Mouse (Mus musculus) MEL (cell line): ENCODE data around the gene 2010300C02Rik. TPM values are rescaled to one million over a fixed set of nuclear protein-coding genes. Genes with fewer than 3 reads are reported as not detected.

ENCODE experiments used
- DNase-seq: peaks from one replicate; pipeline ENCODE4 v3.0.0; 2011; ENCODE audit warnings: low read depth, low spot score
- H3K27ac ChIP-seq: 2 replicates; pipeline ENCODE4 v1.5.1; 2012; ENCODE audit warnings: low read depth, mild to moderate bottlenecking, control low read depth, low read length, moderate library complexity; ENCODE audit not compliant: control insufficient read depth
- H3K27me3 ChIP-seq, 2 experiments: fragments of 150-350 bp in 1 of 2; sonication (generic) in 1 of 2; 2 replicates each; pipeline ENCODE4 v1.6.1; 2012; ENCODE audit warnings: low read length in 2 of 2, mild to moderate bottlenecking in 2 of 2, improper control_type of control experiment in 1 of 2, moderate library complexity in 1 of 2; ENCODE audit not compliant: insufficient read depth in 2 of 2, control insufficient read depth in 1 of 2
- H3K36me3 ChIP-seq, 2 experiments: 2 replicates each; pipeline ENCODE4 v1.6.1; 2012 to 2014; ENCODE audit warnings: low read length in 2 of 2, improper control_type of control experiment in 1 of 2, inconsistent platforms in 1 of 2, mild to moderate bottlenecking in 1 of 2; ENCODE audit not compliant: insufficient read depth in 2 of 2, control insufficient read depth in 1 of 2
- H3K4me1 ChIP-seq, 2 experiments: fragments of 150-350 bp in 1 of 2; sonication (generic) in 1 of 2; 2 replicates each; pipeline ENCODE4 v1.6.1; 2012; ENCODE audit warnings: low read length in 2 of 2, improper control_type of control experiment in 1 of 2, mild to moderate bottlenecking in 1 of 2; ENCODE audit not compliant: insufficient read depth in 2 of 2, control insufficient read depth in 1 of 2
- H3K4me3 ChIP-seq, 2 experiments: fragments of 150-350 bp in 1 of 2; sonication (generic) in 1 of 2; 2 replicates each; pipeline ENCODE4 v1.5.1; 2012; ENCODE audit warnings: low read depth in 2 of 2, low read length in 2 of 2, mild to moderate bottlenecking in 2 of 2, moderate library complexity in 2 of 2, control low read depth in 1 of 2, improper control_type of control experiment in 1 of 2; ENCODE audit not compliant: control insufficient read depth in 1 of 2, insufficient read depth in 1 of 2
- H3K79me2 ChIP-seq: 2 replicates; pipeline ENCODE4 v1.6.1; 2012; ENCODE audit warnings: mild to moderate bottlenecking, low read length, moderate library complexity; ENCODE audit not compliant: control insufficient read depth, poor library complexity, insufficient read depth
- H3K9ac ChIP-seq: 2 replicates; pipeline ENCODE4 v1.6.1; 2012; ENCODE audit warnings: low read depth, mild to moderate bottlenecking, control low read depth, low read length, moderate library complexity; ENCODE audit not compliant: control insufficient read depth, poor library complexity, severe bottlenecking
- H3K9me3 ChIP-seq: fragments of 150-350 bp; sonication (generic); replicated peaks from 2 replicates; pipeline ENCODE4 v1.6.1; 2012; ENCODE audit warnings: mild to moderate bottlenecking, low read length, improper control_type of control experiment, moderate library complexity; ENCODE audit not compliant: insufficient read depth
- CHD1 ChIP-seq: IDR thresholded peaks from 2 replicates; pipeline ENCODE4 v1.6.1; 2012; ENCODE audit warnings: low read depth, mild to moderate bottlenecking, inconsistent platforms, low read length, improper control_type of control experiment
- CHD2 ChIP-seq: IDR thresholded peaks from 2 replicates; pipeline ENCODE4 v1.6.1; 2011; ENCODE audit warnings: low read length, improper control_type of control experiment
- CTCF ChIP-seq, 3 experiments: IDR thresholded peaks in 2 of 3; conservative IDR thresholded peaks in 1 of 3; 2 replicates each; pipeline ENCODE4 v1.5.1; 2011 to 2012; ENCODE audit warnings: low read length in 3 of 3, low read depth in 2 of 3, mild to moderate bottlenecking in 2 of 3, improper control_type of control experiment in 1 of 3, inconsistent platforms in 1 of 3, mixed read lengths in 1 of 3, moderate library complexity in 1 of 3; ENCODE audit not compliant: control insufficient read depth in 1 of 3, insufficient read depth in 1 of 3, poor library complexity in 1 of 3, severe bottlenecking in 1 of 3
- E2F4 ChIP-seq: IDR thresholded peaks from 2 replicates; pipeline ENCODE4 v1.6.1; 2011; ENCODE audit warnings: low read depth, low read length, improper control_type of control experiment, borderline replicate concordance
- ETS1 ChIP-seq: IDR thresholded peaks from 2 replicates; pipeline ENCODE4 v1.6.1; 2012; ENCODE audit warnings: low read depth, mild to moderate bottlenecking, inconsistent platforms, low read length, improper control_type of control experiment, moderate library complexity
- GABPA ChIP-seq: IDR thresholded peaks from 2 replicates; pipeline ENCODE4 v1.6.1; 2012; ENCODE audit warnings: low read depth, mild to moderate bottlenecking, inconsistent platforms, low read length, improper control_type of control experiment, moderate library complexity
- GATA1 ChIP-seq: IDR thresholded peaks from 2 replicates; pipeline ENCODE4 v1.6.1; 2011; ENCODE audit warnings: low read depth, low read length, improper control_type of control experiment
- KAT2A ChIP-seq: conservative IDR thresholded peaks from 2 replicates; pipeline ENCODE4 v1.6.1; 2012; ENCODE audit warnings: low read depth, low read length, improper control_type of control experiment, inconsistent platforms
- MAX ChIP-seq: IDR thresholded peaks from 2 replicates; pipeline ENCODE4 v1.6.1; 2011; ENCODE audit warnings: low read length, improper control_type of control experiment
- MYB ChIP-seq: IDR thresholded peaks from 2 replicates; pipeline ENCODE4 v1.6.1; 2011; ENCODE audit warnings: mild to moderate bottlenecking, low read depth, low read length, improper control_type of control experiment
- MYC ChIP-seq: IDR thresholded peaks from 2 replicates; pipeline ENCODE4 v1.6.1; 2011; ENCODE audit warnings: low read depth, mild to moderate bottlenecking, low read length, improper control_type of control experiment, moderate library complexity
- NELFE ChIP-seq: IDR thresholded peaks from 2 replicates; pipeline ENCODE4 v1.6.1; 2011; ENCODE audit warnings: low read depth, low read length, improper control_type of control experiment
- NRF1 ChIP-seq: IDR thresholded peaks from 2 replicates; pipeline ENCODE4 v1.6.1; 2014; ENCODE audit warnings: low read depth, mild to moderate bottlenecking, inconsistent platforms, low read length, improper control_type of control experiment, moderate library complexity; ENCODE audit not compliant: poor library complexity, insufficient read depth, severe bottlenecking
- POLR2A ChIP-seq, 2 experiments: IDR thresholded peaks; 2 replicates each; pipeline ENCODE4 v1.6.1; 2011 to 2012; ENCODE audit warnings: low read length in 2 of 2, mild to moderate bottlenecking in 2 of 2, control low read depth in 1 of 2, improper control_type of control experiment in 1 of 2, low read depth in 1 of 2, moderate library complexity in 1 of 2; ENCODE audit not compliant: control insufficient read depth in 1 of 2, insufficient read depth in 1 of 2, poor library complexity in 1 of 2
- POLR2AphosphoS2 ChIP-seq: IDR thresholded peaks from 2 replicates; pipeline ENCODE4 v1.6.1; 2011; ENCODE audit warnings: low read length, improper control_type of control experiment
- SIN3A ChIP-seq: IDR thresholded peaks from 2 replicates; pipeline ENCODE4 v1.6.1; 2012; ENCODE audit warnings: low read length, improper control_type of control experiment, inconsistent platforms
- TAL1 ChIP-seq: IDR thresholded peaks from 2 replicates; pipeline ENCODE4 v1.6.1; 2012; ENCODE audit warnings: mild to moderate bottlenecking, inconsistent platforms, low read length, moderate library complexity, mixed read lengths
- TBP ChIP-seq: IDR thresholded peaks from 2 replicates; pipeline ENCODE4 v1.8.0; 2011; ENCODE audit warnings: low read depth, low read length, improper control_type of control experiment
- UBTF ChIP-seq: IDR thresholded peaks from 2 replicates; pipeline ENCODE4 v1.6.1; 2012; ENCODE audit warnings: low read depth, mild to moderate bottlenecking, inconsistent platforms, low read length, improper control_type of control experiment, moderate library complexity, borderline replicate concordance; ENCODE audit not compliant: insufficient read depth
- USF2 ChIP-seq, 2 experiments: IDR thresholded peaks; 2 replicates each; pipeline ENCODE4 v1.6.1; 2011 to 2012; ENCODE audit warnings: improper control_type of control experiment in 2 of 2, low read length in 2 of 2, borderline replicate concordance in 1 of 2, inconsistent platforms in 1 of 2, low read depth in 1 of 2, mild to moderate bottlenecking in 1 of 2; ENCODE audit not compliant: insufficient read depth in 1 of 2
- ZMIZ1 ChIP-seq: IDR thresholded peaks from 2 replicates; pipeline ENCODE4 v1.6.1; 2012; ENCODE audit warnings: low read depth, mild to moderate bottlenecking, inconsistent platforms, low read length, improper control_type of control experiment, moderate library complexity
- ZNF384 ChIP-seq: IDR thresholded peaks from 2 replicates; pipeline ENCODE4 v1.6.1; 2012; ENCODE audit warnings: low read depth, mild to moderate bottlenecking, inconsistent platforms, low read length, improper control_type of control experiment
- polyA plus RNA-seq, 2 experiments: library from polyadenylated mRNA; stranded (reverse) in 1 of 2; unstranded in 1 of 2; fragments of >175 nt in 1 of 2; fragments of >200 nt in 1 of 2; gene quantifications; 2 replicates each; pipeline versions ENCODE4 v1.2.1 to v1.2.4; 2012; ENCODE audit warnings: low replicate concordance in 2 of 2, low read depth in 1 of 2; ENCODE audit not compliant: insufficient read length in 2 of 2, insufficient read depth in 1 of 2, missing spikeins in 1 of 2
- total RNA-seq: library from RNA; depleted of rRNA; stranded (reverse); fragments of 300-350 nt; gene quantifications from 2 replicates; pipeline ENCODE4 v1.2.3, GENCODE M21; 2012

The 2010300C02Rik gene
- total and polyA plus RNA-seq, 3 experiments = not detected

DNA sequence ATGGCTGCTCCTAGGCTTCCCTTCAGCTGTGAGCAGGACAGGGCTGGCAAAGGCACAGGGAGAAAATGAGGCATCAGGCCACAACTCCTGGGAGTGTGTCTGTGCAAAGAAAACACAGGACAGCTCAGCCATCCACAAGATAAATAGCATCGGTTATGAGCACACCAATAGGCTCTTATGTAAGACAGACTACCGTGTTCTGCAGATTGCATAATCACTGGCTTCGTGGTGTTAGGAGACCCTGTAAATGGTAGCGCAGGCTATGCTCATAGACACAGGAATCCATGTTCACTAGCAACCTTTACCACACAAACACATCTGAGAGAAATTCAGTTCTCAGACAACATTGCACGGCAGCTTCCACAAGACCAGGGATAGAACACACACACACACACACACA is 56.3 kb downstream of the 2010300C02Rik start:
- peaks cover 0 to 7% of the 10 kb centered on the region in 2 experiments; a peak in 2 of 4 replicates for H3K27me3 ChIP-seq
- no peak overlapping the region for H3K27ac ChIP-seq
- no peaks in the 10 kb centered on the region for H3K36me3 ChIP-seq
- TF ChIP-seq CHD2 (no peak), GATA1 (no peak), TBP (no peak), POLR2A (IDR thresholded peaks at IDR 0.05; ENCODE audit: control insufficient read depth in 1 of 2, insufficient read depth in 1 of 2, low read depth in 1 of 2, low read length in 2 of 2, poor library complexity in 1 of 2) (no peak), POLR2AphosphoS2 (no peak), CTCF (IDR thresholded peaks at IDR 0.05 in 2 of 3, conservative IDR thresholded peaks at IDR 0.05 in 1 of 3; ENCODE audit: control insufficient read depth in 1 of 3, insufficient read depth in 1 of 3, low read depth in 2 of 3, low read length in 3 of 3, poor library complexity in 1 of 3, severe bottlenecking in 1 of 3) (no peak), ZNF384 (no peak), E2F4 (no peak), NELFE (no peak), CHD1 (no peak), KAT2A (no peak), MAX (no peak), MYC (no peak), TAL1 (no peak), NRF1 (no peak)
- H3K4me3 ChIP-seq = no peak overlapping the region
- H3K9ac ChIP-seq = no peak overlapping the region
- no peak for DNase-seq
- no peaks in the 10 kb centered on the region for H3K9me3 ChIP-seq
- no peaks in the 10 kb centered on the region for H3K79me2 ChIP-seq
- H3K4me1 ChIP-seq = no peaks in the 10 kb centered on the region

DNA sequence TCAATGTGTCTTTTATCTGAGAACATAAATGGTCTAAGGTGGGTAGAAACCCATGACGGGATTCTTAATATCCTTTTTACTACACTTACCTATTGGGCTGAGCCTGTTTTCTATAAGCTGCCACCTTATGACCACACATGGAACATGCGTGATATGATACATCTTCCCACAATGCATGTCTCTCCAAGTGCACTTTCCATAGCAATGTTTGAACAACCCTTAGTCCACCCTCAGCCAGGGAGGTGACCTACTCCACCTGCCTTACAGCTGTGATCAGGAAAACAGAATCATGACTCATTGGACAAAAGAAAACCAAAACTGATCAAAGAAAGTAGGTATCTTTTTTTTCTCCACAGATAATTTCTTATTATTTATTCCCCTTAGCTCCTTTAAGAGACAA is 63.9 kb downstream of the 2010300C02Rik start:
- H3K4me1 ChIP-seq = no peaks in the 10 kb centered on the region
- no peak overlapping the region for H3K9ac ChIP-seq
- no peak for DNase-seq
- no peaks in the 10 kb centered on the region for H3K36me3 ChIP-seq
- H3K27ac ChIP-seq = no peak overlapping the region
- H3K27me3 ChIP-seq = peaks cover 0 to 3% of the 10 kb centered on the region in 2 experiments
- H3K9me3 ChIP-seq = no peaks in the 10 kb centered on the region
- no peaks in the 10 kb centered on the region for H3K79me2 ChIP-seq
- H3K4me3 ChIP-seq = no peak overlapping the region
- TF ChIP-seq MYB (no peak), KAT2A (no peak), SIN3A (no peak), CHD1 (no peak), ZMIZ1 (no peak), GABPA (no peak), UBTF (no peak), USF2 (IDR thresholded peaks at IDR 0.05; ENCODE audit: borderline replicate concordance in 1 of 2, insufficient read depth in 1 of 2, low read depth in 1 of 2, low read length in 2 of 2) (no peak), ETS1 (no peak), NELFE (no peak)
- TF ChIP-seq, all 39 proteins: peak for 0
